Mouse (Mus musculus) G1E (cell line): ENCODE results near the gene Btbd35f28. TPM values are rescaled to one million over a fixed set of nuclear protein-coding genes. Genes with fewer than 3 reads are reported as not detected.
"Not testable (repeated sequence)": the region's sequence is repeated elsewhere in the genome, so short reads cannot be mapped to it uniquely, and the experiment has no call there.

Source experiments
- ATAC-seq: 2 replicates; pipeline ENCODE4 v1.8.0; 2016; ENCODE audit warnings: mild to moderate bottlenecking; ENCODE audit not compliant: insufficient number of reproducible peaks, poor library complexity, low FRiP score, severe bottlenecking; ENCODE audit errors: extremely low read depth
- DNase-seq: peaks from one replicate; pipeline ENCODE4 v3.0.0; 2012; ENCODE audit warnings: low spot score
- H3K27me3 ChIP-seq: 2 replicates; pipeline ENCODE4 v1.6.1; 2012; ENCODE audit warnings: mild to moderate bottlenecking, low read length, inconsistent platforms; ENCODE audit not compliant: insufficient read depth
- H3K36me3 ChIP-seq: replicated peaks from 2 replicates; pipeline ENCODE3; 2012; ENCODE audit warnings: mild to moderate bottlenecking, inconsistent platforms
- H3K4me1 ChIP-seq: 2 replicates; pipeline ENCODE4 v1.6.1; 2012; ENCODE audit warnings: low read depth, low read length, inconsistent platforms, mixed read lengths; ENCODE audit not compliant: insufficient read depth
- H3K4me3 ChIP-seq: 2 replicates; pipeline ENCODE4 v1.5.1; 2012; ENCODE audit warnings: low read depth, mild to moderate bottlenecking, inconsistent platforms, low read length, moderate library complexity, mixed read lengths
- H3K9me3 ChIP-seq: replicated peaks from 2 replicates; pipeline ENCODE4 v1.6.1; 2012; ENCODE audit warnings: inconsistent platforms
- polyA plus RNA-seq: library from polyadenylated mRNA; stranded (reverse); fragments of >175 nt; gene quantifications from 2 replicates; pipeline ENCODE4 v1.2.3, GENCODE M21; 2012
- total RNA-seq, 2 experiments: library from RNA; stranded (forward) in 1 of 2; stranded (reverse) in 1 of 2; fragments of 200-1000 nt in 1 of 2; fragments of >200 nt in 1 of 2; fragmentation: Nextera tagmentation in 1 of 2; gene quantifications; 2 replicates each; pipeline ENCODE4 v1.2.3; 2014 to 2017

Btbd35f28 gene
- total RNA-seq (2014; fragmentation: Nextera tagmentation): not detected in 2 replicates
- total RNA-seq (2017): 0.33 TPM in 1 of 2 replicates, not detected in the other
- not detected in 2 replicates for polyA plus RNA-seq

GRCm38 (mm10) chrX:4196276-4196675, at the start of gene Btbd35f28:
Gene Btbd35f28 (plus strand): TSS chrX:4196576.
- DNase-seq, H3K36me3 ChIP-seq, H3K4me1 ChIP-seq, H3K9me3 ChIP-seq, ATAC-seq, H3K4me3 ChIP-seq, H3K27me3 ChIP-seq: not testable (repeated sequence)

Other genes starting within 250 kb of the Btbd35f28 start
- not detected in 2 replicates for gene Btbd35f16, start 239.6 kb upstream of the Btbd35f28 start, total RNA-seq (2014; fragmentation: Nextera tagmentation)
- gene Btbd35f16, start 239.6 kb upstream of the Btbd35f28 start, total RNA-seq (2017): not detected in 2 replicates
- gene Btbd35f16, start 239.6 kb upstream of the Btbd35f28 start, polyA plus RNA-seq: not detected in 2 replicates
- gene Btbd35f3, start 158.9 kb upstream of the Btbd35f28 start, total RNA-seq (2014; fragmentation: Nextera tagmentation): not detected in 2 replicates
- gene Btbd35f3, start 158.9 kb upstream of the Btbd35f28 start, total RNA-seq (2017): 0.29 TPM in 1 of 2 replicates, not detected in the other
- gene Btbd35f3, start 158.9 kb upstream of the Btbd35f28 start, polyA plus RNA-seq: not detected in 2 replicates
- gene Btbd35f20, start 94.7 kb downstream of the Btbd35f28 start, total RNA-seq (2014; fragmentation: Nextera tagmentation): not detected in 2 replicates
- not detected in 2 replicates for gene Btbd35f20, start 94.7 kb downstream of the Btbd35f28 start, total RNA-seq (2017)
- gene Btbd35f20, start 94.7 kb downstream of the Btbd35f28 start, polyA plus RNA-seq: not detected in 2 replicates
- gene Btbd35f17, start 174.1 kb downstream of the Btbd35f28 start, total RNA-seq (2014; fragmentation: Nextera tagmentation): not detected in 2 replicates
- gene Btbd35f17, start 174.1 kb downstream of the Btbd35f28 start, total RNA-seq (2017): not detected in 2 replicates
- gene Btbd35f17, start 174.1 kb downstream of the Btbd35f28 start, polyA plus RNA-seq: not detected in 2 replicates